Mouse (Mus musculus) thymus, postnatal 14 days (tissue): ENCODE measurements around the gene Sema4f.

Experiments
- DNase-seq: peaks from one replicate; pipeline ENCODE4 v3.0.0; 2021

Gene Sema4f

GRCm38 (mm10) chr6:82939167-82939912, at the start of gene Sema4f:
TSS of gene Sema4f (minus strand) at chr6:82939769.
- DNase-seq: peak; percentile 76

GRCm38 (mm10) chr6:82987411-82987971, 47.9 kb upstream of the Sema4f start:
- DNase-seq: no peak

- DNase-seq: peak; percentile 60
These were observed 31.5 kb upstream of the Sema4f start for GRCm38 (mm10) chr6:82971031-82971430.

- no peak for DNase-seq
These were observed 29.9 kb upstream of the Sema4f start for GRCm38 (mm10) chr6:82969249-82970084.

- no peak for DNase-seq
These were observed 22.1 kb upstream of the Sema4f start for GRCm38 (mm10) chr6:82961664-82962063.

- no peak for DNase-seq
These were observed 17.1 kb upstream of the Sema4f start for GRCm38 (mm10) chr6:82956553-82957251.

GRCm38 (mm10) chr6:82946651-82947050, 7.1 kb upstream of the Sema4f start, which contains the start of gene M1ap:
TSS of gene M1ap (plus strand) at chr6:82946902.
- DNase-seq: no peak

- peak; percentile 53 for DNase-seq
These were observed 6.2 kb upstream of the Sema4f start for GRCm38 (mm10) chr6:82945750-82946149.

GRCm38 (mm10) chr6:82940765-82941164, 1.2 kb upstream of the Sema4f start:
- DNase-seq: no peak

- no peak for DNase-seq
These were observed 4.8 kb downstream of the Sema4f start for GRCm38 (mm10) chr6:82934616-82935230.

- no peak for DNase-seq
These were observed 12.0 kb downstream of the Sema4f start for GRCm38 (mm10) chr6:82927617-82928016.

GRCm38 (mm10) chr6:82926528-82926927, 13.0 kb downstream of the Sema4f start:
- DNase-seq: no peak

- DNase-seq: no peak
These were observed 13.5 kb downstream of the Sema4f start for GRCm38 (mm10) chr6:82926106-82926505.

- no peak for DNase-seq
These were observed 14.6 kb downstream of the Sema4f start for GRCm38 (mm10) chr6:82925005-82925404.

- peak; percentile 39 for DNase-seq
These were observed 17.9 kb downstream of the Sema4f start for GRCm38 (mm10) chr6:82921426-82922224.

GRCm38 (mm10) chr6:82919520-82919919, 20.0 kb downstream of the Sema4f start:
- peak; percentile 57 for DNase-seq

- DNase-seq: no peak
These were observed 21.2 kb downstream of the Sema4f start for GRCm38 (mm10) chr6:82918371-82918770.

GRCm38 (mm10) chr6:82917778-82918129, 21.8 kb downstream of the Sema4f start:
- DNase-seq: peak; percentile 72

GRCm38 (mm10) chr6:82917076-82917777, 22.3 kb downstream of the Sema4f start:
- no peak for DNase-seq

GRCm38 (mm10) chr6:82916459-82916858, 23.1 kb downstream of the Sema4f start:
- no peak for DNase-seq

GRCm38 (mm10) chr6:82915889-82916288, 23.7 kb downstream of the Sema4f start:
- DNase-seq: peak; percentile 86
